Mouse (Mus musculus): Measurements from ENCODE around the gene Nup62. TPM values are rescaled to one million over a fixed set of nuclear protein-coding genes. Genes with fewer than 3 reads are reported as not detected.

The Nup62 gene
- polyA plus RNA-seq, 1 experiment from 2014 or later: 74.7 TPM

- H3K36me3 ChIP-seq: peaks cover 52% of the 10 kb centered on the region
- H3K9me3 ChIP-seq: no peaks in the 10 kb centered on the region
- H3K4me2 ChIP-seq (replicated peaks): no peak overlapping the region
- ATAC-seq (ENCODE audit: low FRiP score, low read depth): 0 out of 2 replicates have a peak, but pooled peaks have one; percentile 18
- WGBS: 66% methylated on average over 22 of the region's 22 CpGs
- H3K27me3 ChIP-seq (replicated peaks): no peaks in the 10 kb centered on the region
- no peak overlapping the region for H3K27ac ChIP-seq
- no peak overlapping the region for H3K4me3 ChIP-seq
- H3K4me1 ChIP-seq: peaks cover 29% of the 10 kb centered on the region
- H3K9ac ChIP-seq: 0 out of 2 replicates have a peak overlapping the region, but pooled peaks have one; percentile 9
Measured at GRCm38 (mm10) chr7:44860576-44861428, 44.9 kb downstream of the Nup62 start.

DNA sequence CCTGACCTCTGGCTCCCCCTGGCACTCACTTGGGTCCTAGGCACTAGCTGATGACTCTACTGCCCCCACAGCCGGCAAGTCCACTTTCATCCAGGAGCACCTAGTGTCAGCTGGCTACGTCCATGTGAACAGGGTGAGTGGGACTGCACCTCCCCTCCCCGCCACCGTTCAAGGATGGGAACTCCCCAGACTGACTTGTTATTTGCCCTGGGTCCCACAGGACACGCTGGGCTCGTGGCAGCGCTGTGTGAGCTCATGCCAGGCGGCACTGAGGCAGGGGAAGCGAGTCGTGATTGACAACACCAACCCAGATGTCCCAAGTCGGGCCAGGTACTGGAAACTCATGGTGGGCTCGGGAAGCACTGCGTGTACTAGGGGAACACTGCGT, 45.5 kb downstream of the Nup62 start:
- Histone ChIP-seq H3K36me3 (peaks cover 52% of the 10 kb centered on the region), H3K9ac (no peak overlapping the region), H3K4me2 (replicated peaks) (no peak overlapping the region), H3K4me3 (no peak overlapping the region), H3K9me3 (no peaks in the 10 kb centered on the region), H3K27ac (no peak overlapping the region), H3K27me3 (replicated peaks) (no peaks in the 10 kb centered on the region), H3K4me1 (peaks cover 33% of the 10 kb centered on the region)
- no peak for ATAC-seq (ENCODE audit: low FRiP score, low read depth)
- 84% methylated on average over 14 of the region's 14 CpGs for WGBS

DNA sequence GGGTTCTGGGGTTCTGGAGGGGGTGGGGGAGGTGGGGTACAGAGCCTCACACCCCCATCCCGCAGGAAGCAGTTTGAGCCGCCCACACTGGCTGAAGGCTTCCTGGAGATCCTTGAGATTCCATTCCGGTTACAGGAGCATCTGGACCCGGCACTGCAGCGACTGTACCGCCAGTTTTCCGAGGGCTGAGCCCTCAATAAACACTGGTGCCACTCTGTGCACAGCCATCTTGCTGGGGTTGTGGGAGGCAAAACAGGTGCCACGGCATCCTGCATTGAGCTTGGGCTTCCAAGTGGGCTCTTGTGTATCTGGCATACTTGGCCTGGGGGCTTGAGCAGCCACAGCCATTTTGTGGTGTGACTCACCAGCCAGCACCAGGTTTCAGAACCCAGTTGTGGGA, 46.5 kb downstream of the Nup62 start:
- Histone ChIP-seq H3K4me2 (replicated peaks) (no peak overlapping the region), H3K27me3 (replicated peaks) (no peaks in the 10 kb centered on the region), H3K9ac (no peak overlapping the region), H3K4me1 (peaks cover 40% of the 10 kb centered on the region), H3K27ac (no peak overlapping the region), H3K4me3 (no peak overlapping the region), H3K36me3 (peaks cover 58% of the 10 kb centered on the region), H3K9me3 (no peaks in the 10 kb centered on the region)
- 89% methylated on average over 8 of the region's 8 CpGs for WGBS
- ATAC-seq (ENCODE audit: low FRiP score, low read depth): no peak

GRCm38 (mm10) chr7:44863210-44863609, 47.3 kb downstream of the Nup62 start:
- WGBS: 90% methylated on average over 14 of the region's 14 CpGs
- Histone ChIP-seq H3K4me3 (no peak overlapping the region), H3K27ac (no peak overlapping the region), H3K4me1 (peaks cover 41% of the 10 kb centered on the region), H3K9me3 (no peaks in the 10 kb centered on the region), H3K4me2 (replicated peaks) (no peak overlapping the region), H3K27me3 (replicated peaks) (no peaks in the 10 kb centered on the region), H3K36me3 (peaks cover 58% of the 10 kb centered on the region), H3K9ac (no peak overlapping the region)
- ATAC-seq (ENCODE audit: low FRiP score, low read depth): no peak

GRCm38 (mm10) chr7:44863982-44864494, 48.1 kb downstream of the Nup62 start:
- H3K9me3 ChIP-seq: no peaks in the 10 kb centered on the region
- no peak overlapping the region for H3K4me2 ChIP-seq (replicated peaks)
- ATAC-seq (ENCODE audit: low FRiP score, low read depth): no peak
- peaks cover 42% of the 10 kb centered on the region for H3K4me1 ChIP-seq
- H3K9ac ChIP-seq: no peak overlapping the region
- H3K4me3 ChIP-seq: no peak overlapping the region
- WGBS: 85% methylated on average over 11 of the region's 11 CpGs
- H3K27me3 ChIP-seq (replicated peaks): no peaks in the 10 kb centered on the region
- H3K27ac ChIP-seq: no peak overlapping the region
- peaks cover 58% of the 10 kb centered on the region for H3K36me3 ChIP-seq

DNA sequence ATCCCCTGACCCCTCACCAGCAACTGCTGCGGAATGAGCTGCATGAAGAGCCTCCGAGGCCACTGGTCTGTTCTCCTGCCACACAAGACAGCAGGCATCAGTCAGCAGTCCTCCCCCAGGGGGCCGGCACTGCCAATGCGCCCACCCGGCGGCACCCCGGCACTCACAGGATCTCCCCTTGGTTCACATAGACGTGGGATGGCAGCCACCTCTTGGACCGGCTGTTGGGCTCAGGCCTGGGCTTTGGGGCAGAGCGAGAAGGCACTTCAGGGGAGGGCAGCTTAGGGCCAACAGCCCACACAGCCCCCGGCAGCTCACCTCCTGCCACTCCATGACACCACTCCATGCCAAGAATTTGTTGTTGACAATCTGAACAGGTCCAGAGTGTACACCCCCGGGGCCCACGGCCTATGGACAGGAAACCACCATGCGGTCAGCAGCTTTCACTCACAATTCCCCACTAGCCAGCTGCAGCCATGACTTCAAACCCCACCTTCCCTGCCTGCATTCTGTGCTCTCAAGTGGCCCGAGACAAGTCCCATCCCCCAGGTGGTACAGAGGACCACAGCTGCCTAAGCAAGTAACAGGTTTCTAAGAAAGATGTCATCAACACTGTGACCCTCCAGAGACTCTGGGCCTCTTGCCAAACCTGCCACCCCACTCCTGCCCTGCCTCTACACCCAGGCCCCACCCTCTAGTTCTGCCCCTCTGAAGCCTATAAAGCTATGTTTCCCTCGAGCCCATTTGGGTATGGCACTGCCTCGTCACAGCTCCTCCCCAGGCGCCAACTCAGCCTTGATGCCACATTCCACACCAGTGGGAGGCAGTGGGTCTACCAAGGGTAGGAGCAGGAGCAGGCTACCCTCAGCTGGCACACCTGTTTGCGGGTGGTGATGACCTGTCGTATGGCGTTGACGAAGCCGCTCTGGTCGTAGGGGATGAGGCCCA, 49.0 kb downstream of the Nup62 start:
- H3K4me1 ChIP-seq: peaks cover 38% of the 10 kb centered on the region
- H3K27me3 ChIP-seq (replicated peaks): no peaks in the 10 kb centered on the region
- H3K4me3 ChIP-seq: no peak overlapping the region
- WGBS: 90% methylated on average over 24 of the region's 24 CpGs
- H3K9ac ChIP-seq: 0 out of 2 replicates have a peak overlapping the region, but pooled peaks have one; percentile 17
- peaks cover 53% of the 10 kb centered on the region for H3K36me3 ChIP-seq
- no peaks in the 10 kb centered on the region for H3K9me3 ChIP-seq
- ATAC-seq (ENCODE audit: low FRiP score, low read depth): no peak
- no peak overlapping the region for H3K27ac ChIP-seq
- H3K4me2 ChIP-seq (replicated peaks): 0 out of 2 replicates have a peak overlapping the region, but pooled peaks have one; percentile 20

DNA sequence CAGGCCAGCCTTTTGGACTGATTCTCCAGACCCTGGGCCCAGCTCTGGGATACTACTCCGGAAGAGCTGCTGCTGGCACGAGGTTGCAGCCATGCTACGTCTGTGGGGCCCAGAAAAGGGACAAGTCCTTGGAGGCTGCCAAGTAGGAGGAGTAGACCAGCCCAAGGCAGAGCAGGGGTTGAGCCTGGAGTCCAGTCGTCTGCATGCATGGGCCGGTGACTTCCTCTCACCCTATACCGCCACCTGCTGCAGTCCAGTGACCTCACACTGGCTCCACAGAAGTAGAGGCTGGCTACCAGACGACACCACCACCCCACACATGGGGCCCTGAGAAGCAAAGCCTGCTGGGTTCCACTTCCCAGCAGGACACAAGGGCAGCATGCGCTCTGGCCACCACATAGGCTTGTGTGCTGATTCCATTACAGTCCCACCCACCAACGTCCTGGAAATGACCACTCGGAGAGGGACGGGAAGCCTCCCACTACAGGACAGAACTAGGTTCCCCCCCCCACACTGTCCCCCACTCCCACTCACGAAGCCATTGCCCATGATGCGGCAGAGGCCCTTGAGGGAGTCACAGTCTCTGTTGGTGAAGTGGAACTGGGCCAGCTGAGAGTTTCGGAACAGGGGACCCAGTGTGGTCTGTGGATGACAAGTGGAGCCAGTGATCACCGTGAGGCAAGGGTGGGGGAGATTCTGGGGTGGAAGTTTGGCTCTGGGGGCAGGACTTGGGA, 50.6 kb downstream of the Nup62 start:
- peak overlapping the region; percentile 97; the same call in 1 of the 2 replicates for H3K4me3 ChIP-seq
- H3K4me2 ChIP-seq (replicated peaks): peak overlapping the region; percentile 86

DNA sequence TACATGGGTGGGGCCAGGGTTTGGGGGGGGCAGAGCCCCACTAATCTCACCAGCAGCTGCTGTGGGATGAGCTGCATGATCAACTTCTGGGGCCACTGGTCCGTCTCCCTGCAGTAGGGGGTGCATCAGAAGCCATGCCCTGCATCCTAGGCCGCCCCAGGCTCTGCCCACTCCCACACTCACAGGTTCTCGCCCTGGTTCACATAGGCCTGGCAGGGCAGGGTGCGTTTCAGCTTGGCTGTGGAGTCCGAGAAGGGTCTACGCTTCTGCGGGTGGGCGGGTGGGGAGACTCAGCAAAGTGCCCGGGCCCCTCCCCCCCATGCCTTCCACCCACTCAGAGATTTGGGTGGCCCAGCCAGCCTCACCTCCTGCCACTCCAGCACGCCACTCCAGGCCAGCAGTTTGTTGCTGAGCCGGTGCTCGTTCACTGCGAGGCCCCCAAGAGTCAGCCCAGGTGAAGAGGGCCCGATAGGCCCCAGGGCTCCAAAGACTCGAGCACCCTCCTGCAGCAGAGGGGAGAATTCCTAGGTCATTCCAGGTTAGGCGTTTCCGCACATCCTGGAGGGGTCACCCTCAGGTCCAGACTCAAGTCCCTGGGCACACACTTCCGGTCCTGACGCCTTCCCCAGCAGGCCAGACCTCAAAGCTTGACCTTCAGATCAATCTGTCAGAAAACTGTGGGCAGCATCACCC, 51.3 kb downstream of the Nup62 start:
- Histone ChIP-seq H3K27me3 (replicated peaks) (no peaks in the 10 kb centered on the region), H3K4me2 (replicated peaks) (peak overlapping the region; percentile 86), H3K4me1 (peaks cover 42% of the 10 kb centered on the region), H3K9ac (peak overlapping the region; percentile 99; the same call in 1 of the 2 replicates), H3K36me3 (peaks cover 43% of the 10 kb centered on the region), H3K4me3 (peak overlapping the region; percentile 97), H3K9me3 (no peaks in the 10 kb centered on the region), H3K27ac (no peak overlapping the region)
- no peak for ATAC-seq (ENCODE audit: low FRiP score, low read depth)
- WGBS: 82% methylated on average over 19 of the region's 19 CpGs

More for the DNA sequence above, 50.6 kb downstream of the Nup62 start:
- 0 out of 2 replicates have a peak overlapping the region, but pooled peaks have one; percentile 99 for H3K9ac ChIP-seq
- ATAC-seq (ENCODE audit: low FRiP score, low read depth): no peak
- H3K27me3 ChIP-seq (replicated peaks): no peaks in the 10 kb centered on the region
- no peak overlapping the region for H3K27ac ChIP-seq
- H3K36me3 ChIP-seq: peaks cover 50% of the 10 kb centered on the region
- 67% methylated on average over 15 of the region's 15 CpGs for WGBS
- H3K9me3 ChIP-seq: no peaks in the 10 kb centered on the region
- H3K4me1 ChIP-seq: peaks cover 42% of the 10 kb centered on the region

DNA sequence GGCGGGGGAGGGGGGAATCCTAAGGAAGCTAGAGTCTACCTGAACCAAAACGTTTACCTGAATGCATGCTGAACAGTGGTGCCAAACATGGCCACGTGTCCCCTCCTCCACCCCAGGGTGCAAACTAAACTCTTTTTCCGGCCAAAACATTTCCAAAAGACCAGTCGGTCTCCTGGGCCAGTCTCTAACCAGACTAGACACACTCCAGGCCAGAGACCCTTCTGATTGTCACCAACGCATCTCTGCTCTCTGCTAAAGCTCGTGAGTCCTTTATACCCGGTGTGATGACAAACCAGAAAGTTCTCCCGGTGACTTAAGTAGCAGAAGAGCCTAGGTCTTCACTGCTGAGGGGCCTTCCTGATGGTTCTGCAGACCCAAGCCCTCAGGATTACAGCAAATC, 51.9 kb downstream of the Nup62 start:
- ATAC-seq (ENCODE audit: low FRiP score, low read depth): no peak
- H3K36me3 ChIP-seq: peaks cover 36% of the 10 kb centered on the region
- H3K9me3 ChIP-seq: no peaks in the 10 kb centered on the region
- peak overlapping the region; percentile 97 for H3K4me3 ChIP-seq
- no peaks in the 10 kb centered on the region for H3K27me3 ChIP-seq (replicated peaks)
- peaks cover 42% of the 10 kb centered on the region for H3K4me1 ChIP-seq
- no peak overlapping the region for H3K27ac ChIP-seq
- H3K4me2 ChIP-seq (replicated peaks): peak overlapping the region; percentile 86
- peak overlapping the region; percentile 99 for H3K9ac ChIP-seq
- whole genome bisulfite sequencing: 68% methylated on average over 9 of the region's 9 CpGs

DNA sequence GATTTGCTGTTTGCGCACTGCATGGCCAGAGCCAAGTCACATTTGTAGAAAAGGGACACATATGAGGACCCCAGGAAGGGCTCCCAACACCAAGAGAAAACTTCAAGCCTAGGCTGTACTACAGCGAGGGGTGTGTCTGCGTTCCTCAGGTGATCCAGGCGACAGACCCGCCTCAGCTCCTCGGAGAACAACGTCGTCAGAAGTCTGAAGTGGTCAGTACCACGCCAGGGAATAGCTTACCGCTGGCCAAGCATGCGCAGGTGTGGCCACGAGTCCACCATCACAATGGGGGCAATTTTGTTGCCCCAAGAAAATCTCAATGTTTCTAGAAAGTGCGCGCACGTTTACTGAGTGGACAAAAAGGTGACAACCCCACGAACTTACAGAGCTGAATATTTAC, 52.6 kb downstream of the Nup62 start:
- no peak for ATAC-seq (ENCODE audit: low FRiP score, low read depth)
- H3K4me1 ChIP-seq: peaks cover 42% of the 10 kb centered on the region

More for the DNA sequence above, 52.6 kb downstream of the Nup62 start:
- H3K4me3 ChIP-seq: peak overlapping the region; percentile 97
- peaks cover 29% of the 10 kb centered on the region for H3K36me3 ChIP-seq
- peak overlapping the region; percentile 86 for H3K4me2 ChIP-seq (replicated peaks)
- H3K27ac ChIP-seq: peak overlapping the region; percentile 99; the same call in 1 of the 2 replicates
- 9% methylated on average over 16 of the region's 16 CpGs for WGBS
- H3K9ac ChIP-seq: peak overlapping the region; percentile 99
- H3K27me3 ChIP-seq (replicated peaks): no peaks in the 10 kb centered on the region
- H3K9me3 ChIP-seq: no peaks in the 10 kb centered on the region
